Mouse (Mus musculus) layer of hippocampus, adult 8-10 months (tissue): ENCODE results near the gene Ddx5. TPM values are rescaled to one million over a fixed set of nuclear protein-coding genes. Genes with fewer than 3 reads are reported as not detected.
"Not testable (repeated sequence)": the region's sequence is repeated elsewhere in the genome, so short reads cannot be mapped to it uniquely, and the experiment has no call there.

Experiments
- DNase-seq, 2 experiments: peaks; one replicate each; pipeline ENCODE4 v3.0.0; 2022; ENCODE audit warnings: low spot score in 2 of 2
- total RNA-seq, 4 experiments: library from RNA; stranded (reverse); gene quantifications; 2 replicates each; pipeline ENCODE4 v1.2.4; 2022

Gene Ddx5
- total RNA-seq = 100 to 1,000 TPM; 697 to 742 (median 710) TPM

DNA sequence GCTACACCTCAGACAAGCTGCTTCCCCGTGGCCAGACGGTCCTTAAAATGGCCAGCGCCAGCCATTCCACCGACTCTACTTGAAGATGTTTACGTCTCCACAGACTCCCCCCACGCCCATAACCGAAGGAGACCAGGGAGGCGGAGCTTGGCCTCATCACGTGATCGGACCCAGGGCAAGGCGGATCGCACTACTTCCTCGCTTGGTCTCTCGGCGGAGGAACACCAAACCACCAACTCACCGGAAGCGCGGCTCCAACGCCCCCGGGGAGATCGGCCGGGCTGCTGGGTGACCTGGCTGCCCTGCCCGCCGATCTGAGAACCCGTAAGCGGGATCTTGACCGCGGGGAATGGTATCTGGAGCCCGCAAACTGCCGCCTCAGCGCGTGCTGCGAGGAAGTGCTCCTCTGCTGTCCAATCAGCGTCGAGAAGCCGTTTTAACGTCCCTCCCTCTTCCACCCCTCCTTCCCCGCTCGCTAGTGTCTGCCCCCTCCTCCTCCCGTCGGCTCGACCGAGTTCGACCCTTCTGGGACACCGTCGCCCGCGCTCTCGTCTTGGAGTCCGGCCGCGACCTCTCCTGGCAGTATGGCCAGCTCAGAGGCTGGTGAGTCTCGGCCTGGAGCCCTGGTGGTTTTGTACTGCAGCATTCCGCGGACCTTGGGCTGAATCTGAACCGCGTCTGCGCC, at the start of gene Ddx5, which contains the start of gene Cep95:
Gene Ddx5 (minus strand): TSS at position 411 of the 685 bp plus-strand sequence.
Gene Cep95 (plus strand): TSS at position 478 of the 685 bp plus-strand sequence.
- DNase-seq = peak; percentile 95 to 98

DNA sequence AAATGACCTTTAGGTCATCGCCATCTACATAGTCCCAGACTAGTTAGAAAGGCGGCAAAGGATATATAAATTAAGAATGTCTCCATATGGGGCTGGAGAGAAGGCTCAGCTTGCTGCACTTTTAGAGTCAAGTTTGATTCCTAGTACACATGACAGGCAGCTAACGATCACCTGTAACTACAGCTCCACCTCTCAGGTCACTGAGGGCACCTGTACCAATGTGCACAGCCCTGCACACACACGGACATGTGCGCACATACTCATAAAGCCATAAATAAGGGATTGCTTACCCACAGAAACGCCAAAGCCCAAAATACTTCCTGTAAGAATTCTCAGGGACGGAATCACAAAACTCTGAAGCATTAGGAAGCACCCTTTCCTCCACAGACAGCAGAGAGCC, 39.1 kb upstream of the Ddx5 start:
- no peak for DNase-seq

DNA sequence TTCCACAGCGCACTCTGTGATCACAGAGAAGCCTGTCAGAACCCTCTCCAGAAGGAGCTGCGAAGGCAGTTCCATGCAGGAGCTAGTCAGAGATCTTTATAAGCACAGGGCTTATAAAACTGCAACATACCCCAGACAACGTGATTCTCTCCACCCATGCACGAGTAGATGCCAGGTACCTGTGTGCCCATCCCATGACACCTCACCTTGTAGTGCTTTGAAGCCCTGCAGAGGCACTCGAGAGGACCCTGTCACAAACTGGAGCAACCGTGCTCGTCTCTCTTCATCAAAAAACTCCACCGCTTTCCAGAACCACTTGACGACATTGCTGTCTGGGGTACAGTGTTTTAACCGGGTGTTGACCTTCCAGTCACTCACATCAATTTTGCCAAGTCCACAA, 35.4 kb upstream of the Ddx5 start:
- no peak for DNase-seq

DNA sequence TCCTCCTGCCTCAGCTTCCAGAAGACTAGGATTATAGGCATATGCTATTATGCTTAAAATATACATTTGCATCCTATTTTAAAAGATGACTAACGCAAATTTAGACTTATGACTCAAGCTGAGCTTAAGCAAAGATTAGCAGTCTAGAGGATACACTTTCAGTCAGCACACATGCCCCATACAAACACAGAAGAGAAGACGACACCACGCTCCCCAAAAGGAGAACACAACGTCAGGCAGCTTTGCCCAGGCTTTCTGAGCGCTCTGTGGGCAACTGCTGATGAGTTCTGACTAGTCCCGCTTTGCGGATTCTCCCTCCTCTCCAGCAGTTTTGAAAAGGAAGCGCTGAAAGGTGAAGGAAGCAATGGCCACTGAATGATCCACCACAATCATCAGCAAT, 34.8 kb upstream of the Ddx5 start:
- no peak for DNase-seq

DNA sequence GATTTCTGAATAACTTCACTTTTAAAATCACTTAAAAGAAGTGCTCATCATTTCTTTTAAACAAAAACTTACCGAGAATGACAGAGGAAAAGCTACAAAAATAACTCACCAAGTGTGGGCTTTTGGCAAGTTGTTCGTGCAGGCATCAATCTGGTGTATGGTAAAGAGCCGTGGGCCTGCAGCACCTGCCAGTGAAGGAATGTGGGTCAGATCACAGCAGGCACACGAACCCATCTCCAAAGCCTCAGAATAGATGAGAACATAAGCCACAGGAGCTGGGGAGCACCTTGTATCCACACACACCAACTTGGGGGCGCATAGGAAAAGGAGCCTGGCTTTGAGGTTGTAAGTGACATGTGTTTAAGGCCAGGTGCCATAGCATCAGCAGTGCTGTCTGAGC, 33.9 kb upstream of the Ddx5 start:
- DNase-seq = peak; percentile 51 to 59

DNA sequence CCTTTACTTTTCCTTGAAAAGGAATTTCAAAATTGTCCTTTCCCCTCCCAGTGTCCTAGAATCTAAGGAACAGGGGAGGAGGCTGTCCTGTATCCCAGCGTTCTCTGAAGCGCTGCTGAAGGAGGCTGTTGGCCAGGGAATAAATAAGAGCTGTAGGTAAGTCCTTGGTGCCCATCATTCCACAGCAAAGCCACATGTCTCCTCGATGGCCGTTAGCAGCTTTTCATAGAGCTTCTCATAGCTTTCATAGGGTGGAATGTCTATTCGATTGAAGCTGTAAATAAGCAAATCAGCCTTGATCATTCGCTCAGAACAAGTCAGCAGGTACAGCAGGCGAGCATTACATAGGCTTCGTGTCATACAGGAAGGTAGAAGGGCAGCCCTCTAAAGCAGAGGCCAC, 33.5 kb upstream of the Ddx5 start:
- DNase-seq = no peak

DNA sequence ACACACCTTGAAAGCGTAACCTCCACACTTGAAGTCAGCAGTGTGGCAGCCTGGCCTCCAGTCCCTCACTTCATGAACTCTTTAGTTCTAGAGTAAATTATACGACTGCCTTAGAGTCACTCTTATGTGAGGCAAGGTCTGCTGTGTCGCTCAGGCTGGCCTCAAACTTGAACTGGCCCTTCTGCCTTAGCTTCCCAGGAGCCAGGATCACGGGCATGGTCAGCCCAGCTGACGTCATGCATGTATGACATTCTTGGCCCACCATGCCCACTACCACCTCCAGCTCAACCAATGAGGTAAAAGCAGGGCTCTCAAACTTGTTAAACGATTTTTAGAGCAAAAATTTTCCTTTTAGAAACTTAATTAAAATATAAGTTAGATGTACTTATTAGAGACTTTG, 32.4 kb upstream of the Ddx5 start:
- DNase-seq = no peak

DNA sequence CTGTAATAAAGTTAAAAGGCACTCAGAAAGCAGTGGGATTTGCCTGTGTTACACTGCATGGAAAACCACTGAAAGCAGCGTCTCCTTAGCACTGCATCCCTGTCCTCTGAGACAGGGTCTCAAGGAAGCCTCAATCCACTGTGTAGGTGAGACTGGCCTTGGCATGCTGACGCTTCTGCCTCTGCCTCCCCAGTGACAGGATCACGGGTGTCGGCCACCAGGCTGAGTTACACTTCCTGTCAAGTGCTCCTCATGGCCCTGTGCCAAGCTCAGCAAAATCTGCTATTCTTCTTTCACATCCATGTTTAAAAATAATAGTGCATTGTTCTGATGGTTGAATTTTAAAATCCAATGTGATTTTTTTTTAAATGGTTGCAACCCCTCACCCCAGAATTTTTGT, 32.0 kb upstream of the Ddx5 start:
- DNase-seq = no peak

DNA sequence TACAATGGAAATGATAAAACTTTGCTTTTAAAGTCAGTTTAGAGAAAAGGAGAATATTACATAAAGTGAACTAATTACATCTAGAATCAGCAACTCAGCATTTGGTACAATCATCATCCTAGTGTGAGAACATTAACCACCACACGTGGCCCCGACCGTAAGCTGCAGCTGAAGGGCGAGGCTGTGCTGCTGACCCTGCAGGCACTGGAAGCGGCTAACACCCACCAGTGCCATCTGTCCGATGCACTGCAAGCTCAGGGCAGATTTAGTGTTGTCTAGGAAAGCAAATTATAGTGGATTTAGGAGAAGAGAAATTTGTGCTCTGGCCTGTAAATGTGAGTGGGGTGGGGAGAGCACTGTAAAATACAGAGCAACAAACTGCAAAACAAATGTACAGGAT, 31.3 kb upstream of the Ddx5 start:
- DNase-seq = no peak

DNA sequence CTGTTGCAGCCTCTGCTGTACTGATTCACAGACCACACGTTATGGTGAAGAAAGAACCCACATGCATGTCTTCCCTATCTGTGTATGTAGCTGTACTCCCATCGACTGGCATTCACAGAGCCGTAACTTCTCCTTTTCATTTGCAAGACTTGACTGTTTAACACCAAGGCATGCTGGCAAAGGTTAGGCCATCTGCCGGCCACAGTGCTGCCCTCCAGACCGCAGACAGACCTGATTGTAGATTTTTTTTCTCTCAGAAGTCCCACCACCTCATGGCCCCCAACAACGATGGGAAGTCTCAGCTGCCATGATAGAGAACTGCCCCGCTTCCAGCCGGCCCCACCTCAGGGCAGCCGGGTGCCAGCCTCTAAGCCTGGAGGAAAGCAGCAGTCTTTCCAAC, 30.6 kb upstream of the Ddx5 start:
- no peak for DNase-seq

DNA sequence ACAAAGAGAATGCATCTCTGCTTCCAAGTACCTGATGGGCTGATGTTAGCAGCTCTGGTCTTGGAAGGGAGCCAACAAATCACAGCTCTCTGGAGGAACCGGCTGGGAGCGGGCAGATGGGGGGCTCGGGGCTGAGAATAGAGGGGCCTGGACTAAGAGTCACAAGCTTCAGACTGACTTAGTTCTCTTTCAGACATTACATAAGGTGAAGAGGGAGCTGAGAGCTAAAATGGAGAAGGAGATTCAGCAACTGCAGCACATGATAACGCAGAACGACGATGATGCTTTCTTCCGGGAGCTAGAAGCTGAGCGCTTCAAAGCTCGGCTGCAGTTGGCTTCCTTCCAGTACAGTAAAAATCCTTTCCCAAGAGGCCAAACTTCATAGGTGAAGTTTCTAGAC, 29.4 kb upstream of the Ddx5 start:
- DNase-seq = no peak

DNA sequence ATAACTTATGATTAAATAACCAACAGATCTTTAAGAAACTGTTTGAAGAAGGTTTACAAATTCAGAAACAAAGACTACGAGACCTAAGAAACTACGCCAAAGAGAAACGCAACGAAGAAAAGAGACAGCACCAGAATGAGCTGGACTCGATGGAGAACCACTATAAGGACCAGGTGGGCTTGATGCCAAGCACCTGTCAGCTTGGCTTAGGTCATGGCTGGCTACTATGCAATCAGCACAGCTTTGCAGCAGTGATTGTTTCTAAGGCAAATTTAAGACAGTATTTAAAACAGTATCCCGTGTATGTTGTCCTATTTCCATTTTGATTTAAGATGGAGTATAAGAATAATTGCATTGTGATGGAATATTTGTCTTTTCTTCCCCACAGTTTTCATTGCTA, 28.8 kb upstream of the Ddx5 start:
- no peak for DNase-seq

DNA sequence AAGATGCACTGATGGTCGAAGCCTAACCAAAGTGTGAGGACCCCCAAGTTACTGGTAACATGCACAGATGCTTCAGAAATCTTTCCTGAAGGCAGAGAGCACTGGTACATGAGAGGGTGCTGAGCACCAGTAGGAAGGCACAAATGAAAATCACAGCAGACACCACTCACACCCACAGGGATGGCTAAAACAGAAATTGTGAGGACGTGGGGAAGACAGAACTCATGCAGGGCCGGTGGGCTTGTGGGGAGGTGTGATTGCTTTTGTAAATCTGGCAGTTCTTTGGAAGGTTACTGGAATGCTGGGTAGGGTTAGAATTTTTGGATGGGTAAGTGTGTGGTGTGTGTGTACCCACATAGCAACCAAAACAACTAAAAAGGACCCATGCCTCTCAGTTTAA, 28.2 kb upstream of the Ddx5 start:
- no peak for DNase-seq

DNA sequence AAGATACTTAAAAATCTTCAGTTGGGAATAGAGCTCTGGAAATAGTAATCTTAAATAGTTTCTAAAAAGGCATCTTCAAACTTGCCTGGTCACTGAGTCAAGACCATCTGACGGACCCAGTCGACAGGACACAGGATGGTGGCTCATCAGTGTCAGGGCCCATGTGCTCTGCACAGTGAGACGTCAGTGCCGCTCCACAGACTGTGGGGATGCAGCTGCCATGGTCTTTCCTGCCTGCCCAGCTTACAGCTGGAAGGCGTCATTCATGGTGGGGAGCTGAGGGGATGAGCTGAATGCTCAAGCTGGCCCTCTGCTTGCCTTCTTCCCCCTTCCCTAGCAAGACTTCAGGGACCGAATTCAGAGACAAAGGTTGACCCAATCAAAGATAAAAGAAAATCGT, 27.3 kb upstream of the Ddx5 start:
- DNase-seq = no peak

DNA sequence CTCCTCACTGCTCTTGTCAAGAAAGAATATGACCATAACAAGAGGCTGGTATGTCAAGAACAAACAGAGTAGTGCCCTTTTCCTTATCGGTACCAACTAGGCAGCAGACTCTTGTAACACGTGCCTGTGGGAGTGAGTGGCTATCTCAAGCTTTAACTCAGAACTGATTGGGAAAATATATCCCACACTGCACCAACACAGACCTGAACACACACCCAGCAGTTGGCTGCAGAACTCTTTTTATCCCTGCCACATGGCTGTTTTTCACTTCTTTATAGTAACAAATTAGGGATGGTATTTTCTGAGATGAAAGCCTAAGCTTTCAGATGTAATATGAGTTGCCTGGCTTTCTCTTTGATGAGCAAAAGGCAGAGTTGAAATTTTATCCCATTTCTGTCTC, 26.8 kb upstream of the Ddx5 start:
- DNase-seq = no peak

DNA sequence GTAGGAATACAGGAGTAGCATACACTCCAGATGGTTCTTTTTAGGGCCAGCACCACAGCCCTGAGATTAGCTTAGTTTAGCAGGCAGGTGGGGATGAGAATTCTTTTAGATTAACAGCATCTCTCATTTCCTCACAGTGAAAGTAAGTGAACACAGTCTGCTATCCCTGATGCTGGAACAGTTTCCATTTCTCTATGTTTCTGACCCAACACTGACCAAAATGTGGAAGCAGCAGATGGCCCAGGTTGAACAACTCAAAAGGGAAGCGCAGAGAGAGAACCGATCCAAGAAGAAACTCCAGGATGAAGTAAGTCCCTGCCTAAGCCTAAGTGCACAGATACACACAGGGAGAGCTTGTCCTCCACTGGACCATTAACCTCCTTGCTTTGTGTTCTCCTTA, 26.3 kb upstream of the Ddx5 start:
- no peak for DNase-seq

DNA sequence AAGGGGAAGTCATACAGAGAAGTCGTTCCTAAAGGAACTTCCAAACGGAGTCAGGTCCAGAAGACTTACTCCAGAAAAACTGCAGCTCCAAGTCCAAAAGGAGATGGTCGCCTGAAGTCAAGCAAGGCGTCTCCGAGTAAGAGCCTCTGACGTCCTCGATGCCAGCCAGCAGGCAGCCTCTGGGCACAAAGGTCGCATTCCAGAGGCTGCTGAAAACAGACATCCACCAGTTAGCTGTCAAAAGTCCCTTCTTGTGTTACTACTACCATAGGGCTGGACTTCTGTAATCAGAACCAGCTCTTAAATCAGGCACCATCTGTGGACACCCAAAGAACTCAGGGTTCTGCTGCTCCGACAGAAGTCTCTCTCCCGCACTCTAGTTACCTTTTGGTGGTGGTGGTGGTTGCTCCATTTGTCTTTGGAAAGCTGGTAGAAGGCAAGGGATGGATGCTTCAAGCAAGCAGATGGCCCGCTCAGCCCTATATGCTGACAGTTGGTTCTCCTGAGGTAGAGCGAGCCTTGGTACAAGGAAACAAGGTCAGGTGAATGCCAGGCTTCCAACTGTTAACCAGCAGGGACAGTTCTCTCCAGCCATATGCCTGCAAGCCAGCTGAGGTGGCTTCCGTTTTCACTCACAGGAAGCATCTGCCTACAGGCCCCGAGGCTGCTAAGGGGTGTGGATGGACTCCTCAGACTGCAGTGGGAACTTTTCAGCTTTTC, 25.8 kb upstream of the Ddx5 start:
- DNase-seq = no peak

DNA sequence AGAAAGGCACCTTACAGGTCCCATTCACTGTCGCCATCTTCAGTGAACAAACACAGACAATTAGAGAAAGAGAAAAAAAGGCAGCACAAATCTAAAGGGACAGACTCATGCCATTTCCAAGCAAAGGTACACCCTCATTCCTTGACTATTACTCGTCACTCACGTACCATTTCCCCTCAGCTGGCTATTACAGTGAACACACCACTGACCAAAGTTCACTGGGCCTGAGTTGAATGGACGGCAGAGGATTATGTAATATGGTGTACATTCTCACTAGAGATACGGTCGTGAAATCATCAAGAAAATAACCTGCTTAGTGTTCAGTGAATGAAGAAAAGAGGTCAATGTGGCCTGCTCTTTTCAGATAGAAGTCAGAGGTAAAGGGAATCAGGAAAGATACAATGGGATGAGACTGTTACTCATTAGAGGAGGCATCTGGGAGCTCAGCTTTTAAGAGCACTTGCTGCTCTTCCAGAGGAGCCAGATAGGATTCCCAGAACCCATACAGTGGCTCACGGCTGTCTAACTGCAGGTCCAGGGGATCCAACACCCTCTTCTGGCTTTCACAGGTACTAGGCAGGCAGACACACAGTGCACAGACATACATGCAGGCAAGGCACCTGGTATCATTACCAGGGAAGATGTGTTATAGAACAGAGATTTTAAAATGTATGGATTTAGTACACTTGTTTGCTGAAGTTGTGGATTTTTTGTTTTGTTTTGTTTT, 23.6 kb upstream of the Ddx5 start:
- DNase-seq = no peak

DNA sequence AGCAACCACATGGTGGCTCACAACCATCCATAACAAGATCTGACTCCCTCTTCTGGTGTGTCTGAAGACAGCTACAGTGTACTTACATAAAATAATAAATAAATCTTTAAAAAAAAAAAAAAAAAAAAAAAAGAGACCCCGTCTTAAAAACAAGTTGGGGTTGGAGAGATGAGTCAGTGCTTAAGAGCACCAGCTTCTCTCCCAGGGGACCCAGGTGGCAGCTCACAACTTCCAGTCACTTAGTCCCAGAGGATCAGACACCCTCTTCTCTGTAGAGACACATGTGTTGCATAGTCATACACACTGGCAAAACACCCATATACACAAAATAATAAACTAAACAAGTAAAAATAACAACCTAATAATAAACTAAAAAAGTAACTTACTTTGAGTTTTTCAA, 18.5 kb upstream of the Ddx5 start:
- not testable (repeated sequence) for DNase-seq

DNA sequence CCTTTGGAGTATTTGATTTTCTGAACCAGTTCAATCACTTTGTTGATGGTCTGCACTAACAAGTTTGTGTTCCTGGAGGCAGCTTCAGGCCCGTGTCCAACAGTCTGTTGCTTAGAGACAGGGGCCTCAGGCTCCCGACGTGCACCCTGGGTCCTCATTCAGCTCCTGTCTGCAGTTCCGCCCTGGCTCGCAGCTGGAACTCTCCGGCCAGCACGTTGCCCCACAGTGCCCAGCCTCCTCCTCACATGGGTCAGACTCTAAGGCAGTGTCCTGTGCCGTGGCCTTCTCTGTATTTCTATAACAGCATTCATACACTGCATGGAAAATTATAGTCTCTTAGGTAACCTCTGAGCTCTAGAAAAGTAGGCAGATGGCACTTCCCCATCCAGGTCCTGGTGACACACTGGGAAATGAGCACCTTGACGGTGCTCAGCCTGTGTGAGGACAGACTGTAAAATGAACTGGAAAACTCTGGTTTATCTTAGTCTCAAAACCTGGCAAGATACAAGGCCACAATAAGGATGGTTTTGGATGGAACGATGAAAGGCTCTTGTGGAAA, 13.2 kb upstream of the Ddx5 start:
- DNase-seq = no peak

DNA sequence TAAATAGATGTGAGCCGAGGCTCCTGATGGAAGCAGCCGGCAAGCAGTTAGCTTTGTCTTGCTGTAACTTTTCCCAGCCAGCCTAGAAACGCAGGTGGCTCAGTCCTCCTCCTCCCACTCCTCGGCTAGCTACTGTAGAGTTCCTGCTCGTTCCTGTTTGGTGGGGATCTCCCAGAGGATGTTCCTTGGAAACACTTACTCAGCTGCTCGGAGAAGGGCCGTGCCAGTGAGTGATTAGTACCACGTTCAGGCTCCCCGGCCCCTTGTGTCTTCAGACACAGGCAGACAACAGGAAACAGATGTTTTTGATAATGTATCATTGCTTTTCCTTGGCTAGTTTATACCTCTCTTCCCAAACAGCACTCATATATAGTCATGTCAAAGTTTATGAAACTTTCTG, 6.7 kb upstream of the Ddx5 start:
- DNase-seq = no peak

DNA sequence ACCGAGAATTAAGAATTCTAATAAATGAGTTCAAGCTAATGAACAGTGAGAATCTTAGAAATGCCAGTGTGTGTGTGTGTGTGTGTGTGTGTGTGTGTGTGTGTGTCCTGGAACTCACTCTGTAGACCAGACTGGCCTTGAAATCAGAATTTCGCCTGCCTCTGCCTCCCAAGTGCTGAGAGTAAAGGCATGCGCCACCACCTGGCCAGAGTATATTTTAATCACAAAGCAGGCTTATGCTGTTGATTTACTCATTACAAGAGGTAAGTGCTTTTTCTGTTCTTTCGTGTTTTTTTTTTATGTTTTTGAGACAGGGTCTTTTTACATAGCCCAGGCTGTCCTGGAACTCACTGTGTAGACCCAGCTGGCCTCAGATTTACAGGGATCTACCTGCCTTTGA, 4.9 kb upstream of the Ddx5 start:
- DNase-seq = no peak
